8 mouse cellular contexts compared by ENCODE assay signal in the genomic region with DNA sequence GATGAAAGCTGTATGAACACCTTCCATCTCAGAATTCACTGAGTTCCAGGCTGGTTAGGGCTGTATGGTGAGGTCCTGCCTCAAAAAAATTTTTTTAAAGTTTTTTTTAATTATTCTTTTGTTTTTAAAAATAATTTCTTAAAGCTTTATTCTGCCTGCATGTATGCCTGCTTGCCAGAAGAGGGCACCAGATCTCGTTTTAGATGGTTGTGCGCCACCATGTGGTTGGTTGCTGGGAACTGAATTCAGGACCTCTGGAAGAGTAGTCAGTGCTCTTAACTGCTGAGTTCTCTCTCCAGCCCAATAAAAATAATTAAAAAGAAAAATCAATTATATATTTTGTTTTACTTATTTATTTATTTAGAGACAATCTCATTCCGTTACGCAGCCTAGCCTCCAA. TPM values are rescaled to one million over a fixed set of nuclear protein-coding genes. Genes with fewer than 3 reads are reported as not detected.
DNase-seq lines count a peak whose midpoint lies in the region; ATAC-seq lines count a peak whose summit lies in the region.

No protein-coding gene starts in this region.

- no peaks in the 10 kb centered on the region for H3K27me3 ChIP-seq in forebrain, embryonic 11.5 days (ENCODE audit: control insufficient read depth, insufficient read depth, low read length)
- peaks cover 3% of the 10 kb centered on the region; the same call in 1 of the 2 replicates for H3K27me3 ChIP-seq in forebrain, embryonic 13.5 days

- H3K4me2 ChIP-seq in forebrain, embryonic 11.5 days (ENCODE audit: low read depth, low read length, severe bottlenecking) = no peak overlapping the region
- no peak overlapping the region for H3K4me2 ChIP-seq in forebrain, embryonic 13.5 days

- no peak overlapping the region for H3K4me3 ChIP-seq in forebrain, embryonic 11.5 days (ENCODE audit: low read depth, low read length)
- no peak overlapping the region for H3K4me3 ChIP-seq in forebrain, embryonic 13.5 days

- H3K36me3 ChIP-seq in forebrain, embryonic 11.5 days (ENCODE audit: control insufficient read depth, insufficient read depth, low read length) = no peaks in the 10 kb centered on the region
- H3K36me3 ChIP-seq in forebrain, embryonic 13.5 days (ENCODE audit: poor library complexity, severe bottlenecking) = no peaks in the 10 kb centered on the region

- DNase-seq in forebrain, embryonic 11.5 days (ENCODE audit: low spot score) = peak; percentile 79
- DNase-seq in ovary, postnatal 36 days (ENCODE audit: low spot score) = peak; percentile 61
- DNase-seq in ovary, postnatal 10 days (ENCODE audit: low spot score) = no peak
- peak; percentile 50 for DNase-seq in cerebellum, adult 8-10 months
- DNase-seq in kidney, adult 8-10 months = peak; percentile 50 to 77
- peak; percentile 87 for DNase-seq in lung, postnatal 36 days
- peak; percentile 75 for DNase-seq in thymus, postnatal 0 days (ENCODE audit: low spot score)

- no peak for ATAC-seq in forebrain, embryonic 11.5 days (replicated peaks; ENCODE audit: low FRiP score)
- ATAC-seq in forebrain, embryonic 13.5 days = no peak

- no peak overlapping the region for H3K9ac ChIP-seq in forebrain, embryonic 11.5 days (ENCODE audit: low read length)
- no peak overlapping the region for H3K9ac ChIP-seq in forebrain, embryonic 13.5 days

- H3K9me3 ChIP-seq in forebrain, embryonic 11.5 days (ENCODE audit: control insufficient read depth, low read length) = no peaks in the 10 kb centered on the region
- no peaks in the 10 kb centered on the region for H3K9me3 ChIP-seq in forebrain, embryonic 13.5 days (replicated peaks)

- WGBS in forebrain, embryonic 11.5 days = 14% methylated on average over 4 of the region's 4 CpGs
- WGBS in forebrain, embryonic 13.5 days = 5% methylated on average over 4 of the region's 4 CpGs

- H3K4me1 ChIP-seq in forebrain, embryonic 11.5 days (replicated peaks; ENCODE audit: control insufficient read depth, insufficient read depth, low read length) = no peaks in the 10 kb centered on the region
- no peaks in the 10 kb centered on the region for H3K4me1 ChIP-seq in forebrain, embryonic 13.5 days

- no peak overlapping the region for H3K27ac ChIP-seq in forebrain, embryonic 11.5 days (ENCODE audit: low read depth, low read length)
- H3K27ac ChIP-seq in forebrain, embryonic 13.5 days = no peak overlapping the region

RNA-seq across cellular contexts. Expression of a gene that starts 11.8 kb away (rescaled TPM):
- 18.4 TPM in 2 replicates for polyA plus RNA-seq in forebrain, embryonic 11.5 days (2014; fragmentation: Nextera tagmentation; extraction: Ambion mirVana)
- polyA plus RNA-seq in forebrain, embryonic 13.5 days (2015; fragmentation: Nextera tagmentation; extraction: Ambion mirVana) = 15.7 and 16.2 TPM in 2 replicates
- 6.8 and 8.3 TPM in 2 replicates for polyA plus RNA-seq in thymus, postnatal 0 days (2015; fragmentation: Nextera tagmentation; extraction: Ambion mirVana)

RNA-seq across cellular contexts. Expression of a gene that starts 31.7 kb away (rescaled TPM):
- not detected in 2 replicates for polyA plus RNA-seq in forebrain, embryonic 11.5 days (2014; fragmentation: Nextera tagmentation; extraction: Ambion mirVana)
- polyA plus RNA-seq in forebrain, embryonic 13.5 days (2015; fragmentation: Nextera tagmentation; extraction: Ambion mirVana) = not detected in 2 replicates
- polyA plus RNA-seq in thymus, postnatal 0 days (2015; fragmentation: Nextera tagmentation; extraction: Ambion mirVana) = 0.43 and 0.76 TPM in 2 replicates

RNA-seq across cellular contexts. Expression of a gene that starts 43.9 kb away (rescaled TPM):
- polyA plus RNA-seq in forebrain, embryonic 11.5 days (2014; fragmentation: Nextera tagmentation; extraction: Ambion mirVana) = 18.4 and 24.9 TPM in 2 replicates
- 34.6 and 36.2 TPM in 2 replicates for polyA plus RNA-seq in forebrain, embryonic 13.5 days (2015; fragmentation: Nextera tagmentation; extraction: Ambion mirVana)
- 0.17 and 0.31 TPM in 2 replicates for polyA plus RNA-seq in thymus, postnatal 0 days (2015; fragmentation: Nextera tagmentation; extraction: Ambion mirVana)

RNA-seq across cellular contexts. Expression of a gene that starts 45.2 kb away (rescaled TPM):
- polyA plus RNA-seq in forebrain, embryonic 11.5 days (2014; fragmentation: Nextera tagmentation; extraction: Ambion mirVana) = 36.3 and 38.6 TPM in 2 replicates
- 38.4 and 53.3 TPM in 2 replicates for polyA plus RNA-seq in forebrain, embryonic 13.5 days (2015; fragmentation: Nextera tagmentation; extraction: Ambion mirVana)
- polyA plus RNA-seq in thymus, postnatal 0 days (2015; fragmentation: Nextera tagmentation; extraction: Ambion mirVana) = 5.2 and 5.8 TPM in 2 replicates

RNA-seq across cellular contexts. Expression of a gene that starts 49.6 kb away (rescaled TPM):
- polyA plus RNA-seq in forebrain, embryonic 11.5 days (2014; fragmentation: Nextera tagmentation; extraction: Ambion mirVana) = not detected in 2 replicates
- polyA plus RNA-seq in forebrain, embryonic 13.5 days (2015; fragmentation: Nextera tagmentation; extraction: Ambion mirVana) = 0.14 and 0.36 TPM in 2 replicates
- 0.17 TPM in 1 of 2 replicates, not detected in the other for polyA plus RNA-seq in thymus, postnatal 0 days (2015; fragmentation: Nextera tagmentation; extraction: Ambion mirVana)

Comparison
In these comparisons a context has a peak if more than half of its experiments do, and no peak if none do; other contexts are left out.
1. RNA of a gene that starts 43.9 kb away (polyA plus RNA-seq): 34.6 to 36.2 TPM in forebrain, embryonic 13.5 days and 18.4 to 24.9 TPM in forebrain, embryonic 11.5 days; 0.17 to 0.31 TPM in thymus, postnatal 0 days; every median in the first group is over 10 times any median in the second.